In the genomic region with DNA sequence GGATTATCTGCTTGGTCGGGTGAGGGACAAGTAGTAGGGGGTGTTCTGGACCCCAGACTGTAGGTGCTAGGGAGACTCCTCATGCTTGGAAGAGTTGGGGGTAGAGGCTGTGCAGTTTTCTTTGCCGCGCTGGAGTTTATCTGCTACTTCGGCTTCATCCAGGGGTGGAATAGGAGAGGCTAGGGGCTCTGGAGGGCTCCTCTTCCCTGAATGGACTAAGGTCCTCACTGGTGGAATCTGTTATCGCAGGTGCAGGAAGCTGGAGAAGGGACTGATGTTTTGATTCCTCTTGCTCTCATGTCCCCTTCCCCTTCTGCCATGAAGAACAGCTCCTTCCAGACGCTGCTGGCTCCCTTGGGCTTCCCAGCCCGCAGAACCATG, we compare ENCODE assay signal across 10 mouse cellular contexts. TPM values are rescaled to one million over a fixed set of nuclear protein-coding genes. Genes with fewer than 3 reads are reported as not detected.
DNase-seq lines count a peak whose midpoint lies in the region; ATAC-seq and TF ChIP-seq lines count a peak whose summit lies in the region.
"Had no signal": no experiment of that assay in that cellular context is flagged by ENCODE, and none has a peak within 500 bp of the region (broad histone marks: within the 10 kb centered on the region; RNA-seq: fewer than 3 reads in every experiment).

No protein-coding gene starts in this region.

- H3K4me2 ChIP-seq in embryonic facial prominence, embryonic 15.5 days (replicated peaks): peak overlapping the region; percentile 25; the same call in 1 of the 2 replicates
- peak overlapping the region; percentile 43 for H3K4me2 ChIP-seq in hindbrain, embryonic 13.5 days
- H3K4me2 ChIP-seq in midbrain, embryonic 12.5 days (replicated peaks): peak overlapping the region; percentile 44

- H3K4me1 ChIP-seq in E14TG2a.4 (replicated peaks; ENCODE audit: low read depth, low read length): peaks cover 84% of the 10 kb centered on the region
- peaks cover 23% of the 10 kb centered on the region for H3K4me1 ChIP-seq in embryonic facial prominence, embryonic 15.5 days
- H3K4me1 ChIP-seq in hindbrain, embryonic 13.5 days (replicated peaks): peaks cover 65% of the 10 kb centered on the region
- peaks cover 61% of the 10 kb centered on the region for H3K4me1 ChIP-seq in midbrain, embryonic 12.5 days

- no peak overlapping the region for H3K9ac ChIP-seq in embryonic facial prominence, embryonic 15.5 days
- peak overlapping the region; percentile 35; the same call in 1 of the 2 replicates for H3K9ac ChIP-seq in hindbrain, embryonic 13.5 days
- H3K9ac ChIP-seq in midbrain, embryonic 12.5 days (replicated peaks): 0 out of 2 replicates have a peak overlapping the region, but pooled peaks have one; percentile 11

- no peak for ATAC-seq in embryonic facial prominence, embryonic 15.5 days (ENCODE audit: insufficient number of reproducible peaks, low FRiP score, low TSS enrichment, low read depth)
- ATAC-seq in hindbrain, embryonic 13.5 days (ENCODE audit: low FRiP score): peak; percentile 44; the same call in 1 of the 2 replicates
- ATAC-seq in midbrain, embryonic 12.5 days (ENCODE audit: low FRiP score, low read depth): no peak; the same call in 1 of the 2 replicates

- 33% methylated on average over 7 of the region's 7 CpGs for WGBS in embryonic facial prominence, embryonic 15.5 days
- WGBS in hindbrain, embryonic 13.5 days: 21% methylated on average over 7 of the region's 7 CpGs
- WGBS in midbrain, embryonic 12.5 days: 7% methylated on average over 7 of the region's 7 CpGs

- H3K36me3 ChIP-seq in E14TG2a.4 (ENCODE audit: insufficient read depth, low read length): no peaks in the 10 kb centered on the region
- no peaks in the 10 kb centered on the region for H3K36me3 ChIP-seq in embryonic facial prominence, embryonic 15.5 days
- H3K36me3 ChIP-seq in hindbrain, embryonic 13.5 days: no peaks in the 10 kb centered on the region
- H3K36me3 ChIP-seq in midbrain, embryonic 12.5 days: no peaks in the 10 kb centered on the region

- H3K27ac ChIP-seq in embryonic facial prominence, embryonic 15.5 days (replicated peaks): no peak overlapping the region
- H3K27ac ChIP-seq in hindbrain, embryonic 13.5 days: peak overlapping the region; percentile 87
- H3K27ac ChIP-seq in midbrain, embryonic 12.5 days (replicated peaks): peak overlapping the region; percentile 63

- peaks cover 19% of the 10 kb centered on the region for H3K27me3 ChIP-seq in E14TG2a.4 (ENCODE audit: insufficient read depth, low read length)
- peaks cover 9% of the 10 kb centered on the region; the same call in 1 of the 2 replicates for H3K27me3 ChIP-seq in embryonic facial prominence, embryonic 15.5 days
- H3K27me3 ChIP-seq in hindbrain, embryonic 13.5 days: peaks cover 10% of the 10 kb centered on the region; the same call in 1 of the 2 replicates
- H3K27me3 ChIP-seq in midbrain, embryonic 12.5 days: peaks cover 54% of the 10 kb centered on the region

- DNase-seq in thymus, postnatal 25 days: no peak
- DNase-seq in embryo, embryonic 10.5 days (ENCODE audit: low spot score): no peak
- DNase-seq in spleen, adult 18-20 months: no peak
- DNase-seq in frontal cortex, adult 2 months (ENCODE audit: extremely low spot score in 1 of 2, low spot score in 1 of 2): no peak
- DNase-seq: thymus, postnatal 36 days had no signal

- TF ChIP-seq CTCF in E14TG2a.4 (conservative IDR thresholded peaks at IDR 0.05; ENCODE audit: low read length): no peak

- peak overlapping the region; percentile 60 for H3K4me3 ChIP-seq in E14TG2a.4 (replicated peaks; ENCODE audit: low read length)
- no peak overlapping the region for H3K4me3 ChIP-seq in embryonic facial prominence, embryonic 15.5 days (replicated peaks)
- 0 out of 2 replicates have a peak overlapping the region, but pooled peaks have one; percentile 4 for H3K4me3 ChIP-seq in hindbrain, embryonic 13.5 days
- H3K4me3 ChIP-seq in midbrain, embryonic 12.5 days: no peak overlapping the region

- H3K9me3 ChIP-seq in E14TG2a.4 (ENCODE audit: low read length): peaks cover 4% of the 10 kb centered on the region; the same call in 1 of the 2 replicates
- H3K9me3 ChIP-seq in embryonic facial prominence, embryonic 15.5 days (replicated peaks): no peaks in the 10 kb centered on the region; the same call in 1 of the 2 replicates
- H3K9me3 ChIP-seq in hindbrain, embryonic 13.5 days: no peaks in the 10 kb centered on the region
- 0 out of 2 replicates have a peak, but pooled peaks cover 5% of the 10 kb centered on the region for H3K9me3 ChIP-seq in midbrain, embryonic 12.5 days

RNA-seq across cellular contexts. Expression of a gene that starts 47.1 kb away (rescaled TPM):
- 0.12 TPM in 1 of 2 replicates, not detected in the other for polyA plus RNA-seq in embryonic facial prominence, embryonic 15.5 days (2015; fragmentation: Nextera tagmentation; extraction: Ambion mirVana)
- polyA plus RNA-seq in hindbrain, embryonic 13.5 days (2015; fragmentation: Nextera tagmentation; extraction: Ambion mirVana): not detected in 2 replicates
- not detected in 2 replicates for polyA plus RNA-seq in midbrain, embryonic 12.5 days (2016; fragmentation: Nextera tagmentation; extraction: Ambion mirVana)
- polyA plus RNA-seq in frontal cortex, adult 2 months (2012; rRNA removed): 0.25 and 0.34 TPM in 2 replicates
- polyA plus RNA-seq: liver, adult 2 months had no signal

Comparison
In these comparisons a context has a peak if more than half of its experiments do, and no peak if none do; other contexts are left out.
1. H3K4me3 ChIP-seq: peak in E14TG2a.4 (single experiment) and hindbrain, embryonic 13.5 days (single experiment); none in embryonic facial prominence, embryonic 15.5 days (single experiment) and midbrain, embryonic 12.5 days (single experiment).
2. Peak in every context shown above with its lines, with median percentiles within 50 percentile points of each other: H3K4me2 ChIP-seq.